Mouse (Mus musculus): ENCODE measurements around the gene Gm11236.
"Not testable (repeated sequence)": the region's sequence is repeated elsewhere in the genome, so short reads cannot be mapped to it uniquely, and the experiment has no call there.

- not testable (repeated sequence) for TF ChIP-seq CTCF (conservative IDR thresholded peaks at IDR 0.05; ENCODE audit: insufficient read depth, insufficient read length, low read depth, low read length); POLR2A (IDR thresholded peaks at IDR 0.05; ENCODE audit: low read depth, low read length)
Measured at GRCm38 (mm10) chr4:73661864-73662263, 23.9 kb downstream of the Gm11236 start.
